Mouse (Mus musculus) MEL (cell line): ENCODE results near the gene Zfp607b. TPM values are rescaled to one million over a fixed set of nuclear protein-coding genes. Genes with fewer than 3 reads are reported as not detected.

Experiments used
- DNase-seq: peaks from one replicate; pipeline ENCODE4 v3.0.0; 2011; ENCODE audit warnings: low read depth, low spot score
- H3K27ac ChIP-seq: 2 replicates; pipeline ENCODE4 v1.5.1; 2012; ENCODE audit warnings: low read depth, mild to moderate bottlenecking, control low read depth, low read length, moderate library complexity; ENCODE audit not compliant: control insufficient read depth
- H3K27me3 ChIP-seq, 2 experiments: fragments of 150-350 bp in 1 of 2; sonication (generic) in 1 of 2; 2 replicates each; pipeline ENCODE4 v1.6.1; 2012; ENCODE audit warnings: low read length in 2 of 2, mild to moderate bottlenecking in 2 of 2, improper control_type of control experiment in 1 of 2, moderate library complexity in 1 of 2; ENCODE audit not compliant: insufficient read depth in 2 of 2, control insufficient read depth in 1 of 2
- H3K36me3 ChIP-seq, 2 experiments: 2 replicates each; pipeline ENCODE4 v1.6.1; 2012 to 2014; ENCODE audit warnings: low read length in 2 of 2, improper control_type of control experiment in 1 of 2, inconsistent platforms in 1 of 2, mild to moderate bottlenecking in 1 of 2; ENCODE audit not compliant: insufficient read depth in 2 of 2, control insufficient read depth in 1 of 2
- H3K4me1 ChIP-seq, 2 experiments: fragments of 150-350 bp in 1 of 2; sonication (generic) in 1 of 2; 2 replicates each; pipeline ENCODE4 v1.6.1; 2012; ENCODE audit warnings: low read length in 2 of 2, improper control_type of control experiment in 1 of 2, mild to moderate bottlenecking in 1 of 2; ENCODE audit not compliant: insufficient read depth in 2 of 2, control insufficient read depth in 1 of 2
- H3K4me3 ChIP-seq, 2 experiments: fragments of 150-350 bp in 1 of 2; sonication (generic) in 1 of 2; 2 replicates each; pipeline ENCODE4 v1.5.1; 2012; ENCODE audit warnings: low read depth in 2 of 2, low read length in 2 of 2, mild to moderate bottlenecking in 2 of 2, moderate library complexity in 2 of 2, control low read depth in 1 of 2, improper control_type of control experiment in 1 of 2; ENCODE audit not compliant: control insufficient read depth in 1 of 2, insufficient read depth in 1 of 2
- H3K79me2 ChIP-seq: 2 replicates; pipeline ENCODE4 v1.6.1; 2012; ENCODE audit warnings: mild to moderate bottlenecking, low read length, moderate library complexity; ENCODE audit not compliant: control insufficient read depth, poor library complexity, insufficient read depth
- H3K9ac ChIP-seq: 2 replicates; pipeline ENCODE4 v1.6.1; 2012; ENCODE audit warnings: low read depth, mild to moderate bottlenecking, control low read depth, low read length, moderate library complexity; ENCODE audit not compliant: control insufficient read depth, poor library complexity, severe bottlenecking
- H3K9me3 ChIP-seq: fragments of 150-350 bp; sonication (generic); replicated peaks from 2 replicates; pipeline ENCODE4 v1.6.1; 2012; ENCODE audit warnings: mild to moderate bottlenecking, low read length, improper control_type of control experiment, moderate library complexity; ENCODE audit not compliant: insufficient read depth
- CHD1 ChIP-seq: IDR thresholded peaks from 2 replicates; pipeline ENCODE4 v1.6.1; 2012; ENCODE audit warnings: low read depth, mild to moderate bottlenecking, inconsistent platforms, low read length, improper control_type of control experiment
- CTCF ChIP-seq, 3 experiments: IDR thresholded peaks in 2 of 3; conservative IDR thresholded peaks in 1 of 3; 2 replicates each; pipeline ENCODE4 v1.5.1; 2011 to 2012; ENCODE audit warnings: low read length in 3 of 3, low read depth in 2 of 3, mild to moderate bottlenecking in 2 of 3, improper control_type of control experiment in 1 of 3, inconsistent platforms in 1 of 3, mixed read lengths in 1 of 3, moderate library complexity in 1 of 3; ENCODE audit not compliant: control insufficient read depth in 1 of 3, insufficient read depth in 1 of 3, poor library complexity in 1 of 3, severe bottlenecking in 1 of 3
- E2F4 ChIP-seq: IDR thresholded peaks from 2 replicates; pipeline ENCODE4 v1.6.1; 2011; ENCODE audit warnings: low read depth, low read length, improper control_type of control experiment, borderline replicate concordance
- ELF1 ChIP-seq: IDR thresholded peaks from 2 replicates; pipeline ENCODE4 v1.6.1; 2014; ENCODE audit warnings: low read depth, mild to moderate bottlenecking, inconsistent platforms, low read length, improper control_type of control experiment, moderate library complexity
- EP300 ChIP-seq, 2 experiments: IDR thresholded peaks; 2 replicates each; pipeline ENCODE4 v1.6.1; 2011; ENCODE audit warnings: improper control_type of control experiment in 2 of 2, low read length in 2 of 2, low read depth in 1 of 2, mild to moderate bottlenecking in 1 of 2
- ETS1 ChIP-seq: IDR thresholded peaks from 2 replicates; pipeline ENCODE4 v1.6.1; 2012; ENCODE audit warnings: low read depth, mild to moderate bottlenecking, inconsistent platforms, low read length, improper control_type of control experiment, moderate library complexity
- GABPA ChIP-seq: IDR thresholded peaks from 2 replicates; pipeline ENCODE4 v1.6.1; 2012; ENCODE audit warnings: low read depth, mild to moderate bottlenecking, inconsistent platforms, low read length, improper control_type of control experiment, moderate library complexity
- HCFC1 ChIP-seq: IDR thresholded peaks from 2 replicates; pipeline ENCODE4 v1.6.1; 2012; ENCODE audit warnings: low read depth, mild to moderate bottlenecking, inconsistent platforms, low read length, improper control_type of control experiment, moderate library complexity
- JUND ChIP-seq: IDR thresholded peaks from 2 replicates; pipeline ENCODE4 v1.6.1; 2011; ENCODE audit warnings: low read depth, mild to moderate bottlenecking, improper control_type of control experiment, low read length
- KAT2A ChIP-seq: conservative IDR thresholded peaks from 2 replicates; pipeline ENCODE4 v1.6.1; 2012; ENCODE audit warnings: low read depth, low read length, improper control_type of control experiment, inconsistent platforms
- MAX ChIP-seq: IDR thresholded peaks from 2 replicates; pipeline ENCODE4 v1.6.1; 2011; ENCODE audit warnings: low read length, improper control_type of control experiment
- MAZ ChIP-seq: IDR thresholded peaks from 2 replicates; pipeline ENCODE4 v1.6.1; 2012; ENCODE audit warnings: low read depth, mild to moderate bottlenecking, inconsistent platforms, low read length, improper control_type of control experiment
- MEF2A ChIP-seq: IDR thresholded peaks from 2 replicates; pipeline ENCODE4 v1.6.1; 2014; ENCODE audit warnings: low read depth, mild to moderate bottlenecking, inconsistent platforms, low read length, improper control_type of control experiment; ENCODE audit not compliant: poor library complexity, insufficient replicate concordance, severe bottlenecking; ENCODE audit errors: extremely low read depth
- MYB ChIP-seq: IDR thresholded peaks from 2 replicates; pipeline ENCODE4 v1.6.1; 2011; ENCODE audit warnings: mild to moderate bottlenecking, low read depth, low read length, improper control_type of control experiment
- MYC ChIP-seq: IDR thresholded peaks from 2 replicates; pipeline ENCODE4 v1.6.1; 2011; ENCODE audit warnings: low read depth, mild to moderate bottlenecking, low read length, improper control_type of control experiment, moderate library complexity
- NRF1 ChIP-seq: IDR thresholded peaks from 2 replicates; pipeline ENCODE4 v1.6.1; 2014; ENCODE audit warnings: low read depth, mild to moderate bottlenecking, inconsistent platforms, low read length, improper control_type of control experiment, moderate library complexity; ENCODE audit not compliant: poor library complexity, insufficient read depth, severe bottlenecking
- POLR2A ChIP-seq, 2 experiments: IDR thresholded peaks; 2 replicates each; pipeline ENCODE4 v1.6.1; 2011 to 2012; ENCODE audit warnings: low read length in 2 of 2, mild to moderate bottlenecking in 2 of 2, control low read depth in 1 of 2, improper control_type of control experiment in 1 of 2, low read depth in 1 of 2, moderate library complexity in 1 of 2; ENCODE audit not compliant: control insufficient read depth in 1 of 2, insufficient read depth in 1 of 2, poor library complexity in 1 of 2
- POLR2AphosphoS5 ChIP-seq: IDR thresholded peaks from 2 replicates; pipeline ENCODE4 v1.6.1; 2012; ENCODE audit warnings: low read depth, borderline replicate concordance, mild to moderate bottlenecking, inconsistent platforms, low read length, moderate library complexity, mixed read lengths
- RCOR1 ChIP-seq: IDR thresholded peaks from 2 replicates; pipeline ENCODE4 v1.6.1; 2012; ENCODE audit warnings: low read depth, mild to moderate bottlenecking, inconsistent platforms, low read length, improper control_type of control experiment
- UBTF ChIP-seq: IDR thresholded peaks from 2 replicates; pipeline ENCODE4 v1.6.1; 2012; ENCODE audit warnings: low read depth, mild to moderate bottlenecking, inconsistent platforms, low read length, improper control_type of control experiment, moderate library complexity, borderline replicate concordance; ENCODE audit not compliant: insufficient read depth
- USF1 ChIP-seq: IDR thresholded peaks from 2 replicates; pipeline ENCODE4 v1.6.1; 2014; ENCODE audit warnings: low read depth, mild to moderate bottlenecking, inconsistent platforms, low read length, improper control_type of control experiment, moderate library complexity
- USF2 ChIP-seq, 2 experiments: IDR thresholded peaks; 2 replicates each; pipeline ENCODE4 v1.6.1; 2011 to 2012; ENCODE audit warnings: improper control_type of control experiment in 2 of 2, low read length in 2 of 2, borderline replicate concordance in 1 of 2, inconsistent platforms in 1 of 2, low read depth in 1 of 2, mild to moderate bottlenecking in 1 of 2; ENCODE audit not compliant: insufficient read depth in 1 of 2
- ZC3H11A ChIP-seq: IDR thresholded peaks from 2 replicates; pipeline ENCODE4 v1.6.1; 2012; ENCODE audit warnings: low read depth, mild to moderate bottlenecking, inconsistent platforms, low read length, improper control_type of control experiment
- ZNF384 ChIP-seq: IDR thresholded peaks from 2 replicates; pipeline ENCODE4 v1.6.1; 2012; ENCODE audit warnings: low read depth, mild to moderate bottlenecking, inconsistent platforms, low read length, improper control_type of control experiment
- polyA plus RNA-seq, 2 experiments: library from polyadenylated mRNA; stranded (reverse) in 1 of 2; unstranded in 1 of 2; fragments of >175 nt in 1 of 2; fragments of >200 nt in 1 of 2; gene quantifications; 2 replicates each; pipeline versions ENCODE4 v1.2.1 to v1.2.4; 2012; ENCODE audit warnings: low replicate concordance in 2 of 2, low read depth in 1 of 2; ENCODE audit not compliant: insufficient read length in 2 of 2, insufficient read depth in 1 of 2, missing spikeins in 1 of 2
- total RNA-seq: library from RNA; depleted of rRNA; stranded (reverse); fragments of 300-350 nt; gene quantifications from 2 replicates; pipeline ENCODE4 v1.2.3, GENCODE M21; 2012

Zfp607b gene
- total and polyA plus RNA-seq, 3 experiments = 1.6 to 2.3 TPM; not detected in 1

DNA sequence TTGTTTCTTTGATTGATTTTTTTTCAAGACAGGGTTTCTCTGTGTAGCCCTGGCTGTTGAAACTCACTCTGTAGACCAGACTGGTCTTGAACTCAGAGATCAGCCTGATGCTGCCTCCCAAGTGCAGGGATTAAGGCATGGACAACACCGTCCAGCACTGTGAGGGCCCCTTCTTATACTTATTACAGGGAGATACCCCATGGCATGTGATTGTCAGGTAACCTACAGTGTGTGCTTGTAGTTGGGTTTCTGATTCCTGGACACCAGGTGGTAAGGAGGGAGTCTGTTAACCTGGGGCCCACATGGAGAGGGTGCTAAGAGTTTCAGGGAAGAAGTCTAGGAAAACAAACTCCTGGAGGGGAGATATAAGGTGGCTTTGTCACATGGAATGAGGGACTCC, 2.1 kb upstream of the Zfp607b start:
- Histone ChIP-seq H3K27me3 (no peaks in the 10 kb centered on the region), H3K4me3 (no peak overlapping the region), H3K36me3 (peaks cover 0 to 3% of the 10 kb centered on the region in 2 experiments; a peak in 1 of 4 replicates), H3K9ac (no peak overlapping the region), H3K9me3 (no peaks in the 10 kb centered on the region), H3K4me1 (peaks cover 0 to 6% of the 10 kb centered on the region in 2 experiments; a peak in 2 of 4 replicates), H3K27ac (no peak overlapping the region), H3K79me2 (peaks cover 2% of the 10 kb centered on the region; the same call in 1 of the 2 replicates)
- no peak for DNase-seq
- TF ChIP-seq USF2 (IDR thresholded peaks at IDR 0.05; ENCODE audit: borderline replicate concordance in 1 of 2, insufficient read depth in 1 of 2, low read depth in 1 of 2, low read length in 2 of 2) (no peak), MYB (no peak), MYC (no peak), RCOR1 (no peak), KAT2A (no peak), EP300 (IDR thresholded peaks at IDR 0.05; ENCODE audit: low read depth in 1 of 2, low read length in 2 of 2) (no peak), CTCF (IDR thresholded peaks at IDR 0.05 in 2 of 3, conservative IDR thresholded peaks at IDR 0.05 in 1 of 3; ENCODE audit: control insufficient read depth in 1 of 3, insufficient read depth in 1 of 3, low read depth in 2 of 3, low read length in 3 of 3, poor library complexity in 1 of 3, severe bottlenecking in 1 of 3) (no peak), POLR2AphosphoS5 (no peak), ELF1 (no peak), CHD1 (no peak), MAX (no peak), E2F4 (no peak), MEF2A (no peak), ZNF384 (no peak)

DNA sequence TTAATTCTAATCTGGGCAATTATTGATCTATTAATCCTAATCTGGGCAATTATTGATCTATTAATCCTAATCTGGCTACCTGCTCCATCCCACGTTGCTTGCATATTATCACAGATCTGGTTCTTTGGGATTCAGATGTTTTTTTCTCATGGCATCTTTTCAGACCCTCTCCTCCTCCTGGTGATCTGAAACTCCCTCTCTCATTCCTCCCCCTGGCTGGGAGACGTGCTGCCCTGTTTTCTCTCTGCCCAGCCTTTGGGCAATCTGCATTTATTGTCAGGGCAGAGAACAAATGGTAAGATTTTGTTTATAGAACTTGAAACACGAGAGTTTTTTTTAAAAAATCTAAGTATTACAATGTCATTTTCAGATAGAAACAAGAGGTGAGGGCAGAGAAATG, 1.3 kb upstream of the Zfp607b start:
- no peak for TF ChIP-seq MEF2A
- no peak for TF ChIP-seq MAX
- TF ChIP-seq GABPA = no peak
- no peak for TF ChIP-seq USF1
- TF ChIP-seq NRF1 = no peak
- no peak for TF ChIP-seq UBTF
- no peak for TF ChIP-seq JUND
- TF ChIP-seq CTCF (IDR thresholded peaks at IDR 0.05 in 2 of 3, conservative IDR thresholded peaks at IDR 0.05 in 1 of 3; ENCODE audit: control insufficient read depth in 1 of 3, insufficient read depth in 1 of 3, low read depth in 2 of 3, low read length in 3 of 3, poor library complexity in 1 of 3, severe bottlenecking in 1 of 3) = no peak
- TF ChIP-seq RCOR1 = no peak
- no peak for TF ChIP-seq EP300 (IDR thresholded peaks at IDR 0.05; ENCODE audit: low read depth in 1 of 2, low read length in 2 of 2)
- TF ChIP-seq ZC3H11A = no peak
- no peak for TF ChIP-seq HCFC1
- no peak for TF ChIP-seq MAZ
- no peak for TF ChIP-seq POLR2A (IDR thresholded peaks at IDR 0.05; ENCODE audit: control insufficient read depth in 1 of 2, insufficient read depth in 1 of 2, low read depth in 1 of 2, low read length in 2 of 2, poor library complexity in 1 of 2)
- no peak for TF ChIP-seq MYC
- TF ChIP-seq KAT2A = no peak
- TF ChIP-seq ZNF384 = no peak
- TF ChIP-seq ETS1 = no peak
- no peak for TF ChIP-seq MYB
- no peak overlapping the region; the same call in 1 of the 2 replicates for H3K9ac ChIP-seq
- H3K4me1 ChIP-seq = peaks cover 0 to 6% of the 10 kb centered on the region in 2 experiments; a peak in 2 of 4 replicates
- H3K4me3 ChIP-seq = no peak overlapping the region; a peak in 1 of 4 replicates
- no peaks in the 10 kb centered on the region for H3K9me3 ChIP-seq
- no peak for DNase-seq
- H3K27ac ChIP-seq = no peak overlapping the region
- H3K79me2 ChIP-seq = peaks cover 2% of the 10 kb centered on the region; the same call in 1 of the 2 replicates
- no peaks in the 10 kb centered on the region for H3K27me3 ChIP-seq
- H3K36me3 ChIP-seq = peaks cover 0 to 3% of the 10 kb centered on the region in 2 experiments; a peak in 1 of 4 replicates
